Mouse (Mus musculus) spleen, adult 2 months (tissue): ENCODE measurements around the gene Foxr1.

Source experiments
- CTCF ChIP-seq: fragments of 200-500 bp; IDR thresholded peaks from 2 replicates; pipeline ENCODE4 v1.5.1; 2011; ENCODE audit warnings: mild to moderate bottlenecking, inconsistent platforms; ENCODE audit not compliant: insufficient read depth, insufficient read length, insufficient replicate concordance; ENCODE audit errors: extremely low read depth
- POLR2A ChIP-seq: fragments of 200-500 bp; IDR thresholded peaks from 2 replicates; pipeline ENCODE4 v1.6.1; 2011; ENCODE audit warnings: low read depth, low read length, inconsistent platforms

- TF ChIP-seq CTCF (no peak), POLR2A (no peak)
Observed at GRCm38 (mm10) chr9:44405011-44405410, 35.9 kb downstream of the Foxr1 start.
